Mouse (Mus musculus) retina, postnatal 1 day (tissue): ENCODE measurements at regions not wholly inside any gene's neighbourhood (a gene's known extent, or its start where the extent isn't known, plus 50 kb on each side); places are given as distances from the start of the nearest gene placed in this dataset.
A peak's percentile ranks its signal among the peaks of the same experiment; 100 is the strongest.

Experiments used
- DNase-seq: peaks from one replicate; pipeline ENCODE4 v3.0.0-alpha.2; 2012

- DNase-seq: no peak
Measured at GRCm38 (mm10) chr10:97778531-97778930, 52.0 kb upstream of the C030005K15Rik start.

GRCm38 (mm10) chr10:97779335-97779734 lies 52.8 kb upstream of the C030005K15Rik start:
- DNase-seq: no peak

GRCm38 (mm10) chr10:97793804-97794203 lies 67.2 kb upstream of the C030005K15Rik start:
- no peak for DNase-seq

- DNase-seq: no peak
Measured at GRCm38 (mm10) chr10:97801448-97802265, 75.1 kb upstream of the C030005K15Rik start.

GRCm38 (mm10) chr10:97807947-97808346 lies 81.4 kb upstream of the C030005K15Rik start:
- no peak for DNase-seq

- DNase-seq: no peak
Measured at GRCm38 (mm10) chr10:97842574-97842973, 116.0 kb upstream of the C030005K15Rik start.

GRCm38 (mm10) chr10:97851487-97851886 lies 124.9 kb upstream of the C030005K15Rik start:
- no peak for DNase-seq

- no peak for DNase-seq
Measured at GRCm38 (mm10) chr10:97877088-97877487, 150.5 kb upstream of the C030005K15Rik start.

GRCm38 (mm10) chr10:97886049-97886448 lies 159.5 kb upstream of the C030005K15Rik start:
- DNase-seq: no peak

- DNase-seq: no peak
Measured at GRCm38 (mm10) chr10:97905793-97906192, 179.2 kb upstream of the C030005K15Rik start.

GRCm38 (mm10) chr10:97925568-97925967 lies 199.0 kb upstream of the C030005K15Rik start:
- no peak for DNase-seq

GRCm38 (mm10) chr10:97940345-97940744 lies 213.8 kb upstream of the C030005K15Rik start:
- no peak for DNase-seq

GRCm38 (mm10) chr10:97965881-97966280 lies 239.3 kb upstream of the C030005K15Rik start:
- no peak for DNase-seq

GRCm38 (mm10) chr10:97966931-97967330 lies 240.4 kb upstream of the C030005K15Rik start:
- DNase-seq: no peak

- no peak for DNase-seq
Measured at GRCm38 (mm10) chr10:98007037-98007436, 280.5 kb upstream of the C030005K15Rik start.

- DNase-seq: no peak
Measured at GRCm38 (mm10) chr10:98008355-98008754, 281.8 kb upstream of the C030005K15Rik start.

- DNase-seq: no peak
Measured at GRCm38 (mm10) chr10:98012916-98013315, 286.4 kb upstream of the C030005K15Rik start.

- no peak for DNase-seq
Measured at GRCm38 (mm10) chr10:98014985-98015902, 288.7 kb upstream of the C030005K15Rik start.

- DNase-seq: no peak
Measured at GRCm38 (mm10) chr10:98016596-98017304, 290.2 kb upstream of the C030005K15Rik start.

GRCm38 (mm10) chr10:98029124-98029523 lies 302.6 kb upstream of the C030005K15Rik start:
- no peak for DNase-seq

GRCm38 (mm10) chr10:98029621-98030020 lies 303.1 kb upstream of the C030005K15Rik start:
- DNase-seq: no peak

GRCm38 (mm10) chr10:98032661-98033060 lies 306.1 kb upstream of the C030005K15Rik start:
- no peak for DNase-seq

- peak; percentile 64 for DNase-seq
Measured at GRCm38 (mm10) chr10:98041766-98042165, 315.2 kb upstream of the C030005K15Rik start.
